11 mouse cellular contexts compared by ENCODE assay signal in genomic region chr4:133050837-133051549, GRCm38 (mm10). TPM values are rescaled to one million over a fixed set of nuclear protein-coding genes. Genes with fewer than 3 reads are reported as not detected.
DNase-seq lines count a peak whose midpoint lies in the region; ATAC-seq and TF ChIP-seq lines count a peak whose summit lies in the region.
"Had no signal": no experiment of that assay in that cellular context is flagged by ENCODE, and none has a peak within 500 bp of the region (broad histone marks: within the 10 kb centered on the region; RNA-seq: fewer than 3 reads in every experiment).

No protein-coding gene starts in this region.

- no peak for DNase-seq in kidney, adult 11 months
- no peak for DNase-seq in gastrocnemius, postnatal 10 days
- no peak for DNase-seq in cerebellum, postnatal 10 days
- DNase-seq in left cerebral cortex, adult 18-20 months (ENCODE audit: low spot score in 2 of 2) = no peak
- DNase-seq: cerebellum, adult 9-10 months; gastrocnemius, postnatal 25 days had no signal

- H3K4me2 ChIP-seq in kidney, embryonic 16.5 days (replicated peaks; ENCODE audit: low read depth, low read length) = no peak overlapping the region
- no peak overlapping the region for H3K4me2 ChIP-seq in hindbrain, embryonic 15.5 days
- H3K4me2 ChIP-seq in myocyte (ENCODE audit: low read depth) = no peak overlapping the region

- TF ChIP-seq POLR2A in myocyte (IDR thresholded peaks at IDR 0.05; ENCODE audit: insufficient read length, low read depth) = no peak

- peaks cover 81% of the 10 kb centered on the region for H3K4me1 ChIP-seq in kidney, embryonic 16.5 days (ENCODE audit: insufficient read depth, low read length)
- peaks cover 31% of the 10 kb centered on the region for H3K4me1 ChIP-seq in brown adipose tissue, adult 24 weeks (ENCODE audit: control insufficient read depth, insufficient read depth, insufficient read length, low read length)
- peaks cover 88% of the 10 kb centered on the region for H3K4me1 ChIP-seq in hindbrain, embryonic 15.5 days (replicated peaks)

- peak overlapping the region; percentile 13; the same call in 1 of the 2 replicates for H3K9ac ChIP-seq in kidney, embryonic 16.5 days (replicated peaks; ENCODE audit: low read length)
- H3K9ac ChIP-seq in hindbrain, embryonic 15.5 days = 0 out of 2 replicates have a peak overlapping the region, but pooled peaks have one; percentile 15
- H3K9ac ChIP-seq: liver, embryonic 14.5 days had no signal

- no peaks in the 10 kb centered on the region for H3K27me3 ChIP-seq in kidney, embryonic 16.5 days (ENCODE audit: insufficient read depth, low read length)
- H3K27me3 ChIP-seq in hindbrain, embryonic 15.5 days = no peaks in the 10 kb centered on the region
- no peaks in the 10 kb centered on the region for H3K27me3 ChIP-seq in myocyte (ENCODE audit: control insufficient read depth, insufficient read depth, insufficient read length)

- H3K27ac ChIP-seq in kidney, embryonic 16.5 days (ENCODE audit: low read length) = peak overlapping the region; percentile 32; the same call in 1 of the 2 replicates
- H3K27ac ChIP-seq in brown adipose tissue, adult 24 weeks (replicated peaks; ENCODE audit: low read depth, low read length) = peak overlapping the region; percentile 86
- H3K27ac ChIP-seq in hindbrain, embryonic 15.5 days (replicated peaks) = peak overlapping the region; percentile 87
- H3K27ac ChIP-seq: liver, embryonic 14.5 days had no signal

- peaks cover 4% of the 10 kb centered on the region; the same call in 1 of the 2 replicates for H3K36me3 ChIP-seq in kidney, embryonic 16.5 days (ENCODE audit: insufficient read depth, low read length)
- H3K36me3 ChIP-seq in hindbrain, embryonic 15.5 days = no peaks in the 10 kb centered on the region
- no peaks in the 10 kb centered on the region for H3K36me3 ChIP-seq in myocyte (ENCODE audit: control insufficient read depth, insufficient read depth)

- ATAC-seq in kidney, embryonic 16.5 days (ENCODE audit: low FRiP score, low TSS enrichment) = no peak
- no peak for ATAC-seq in hindbrain, embryonic 15.5 days (ENCODE audit: low FRiP score, low read depth)

- WGBS in kidney, embryonic 16.5 days = 87% methylated on average over 6 of the region's 6 CpGs
- WGBS in hindbrain, embryonic 15.5 days = 88% methylated on average over 6 of the region's 6 CpGs

- no peak overlapping the region for H3K4me3 ChIP-seq in kidney, embryonic 16.5 days (ENCODE audit: low read length)
- H3K4me3 ChIP-seq in brown adipose tissue, adult 24 weeks (ENCODE audit: insufficient read depth, low read depth, low read length) = no peak overlapping the region
- no peak overlapping the region for H3K4me3 ChIP-seq in hindbrain, embryonic 15.5 days
- H3K4me3 ChIP-seq in myocyte = no peak overlapping the region

- H3K79me2 ChIP-seq in myocyte (ENCODE audit: control insufficient read depth, insufficient read depth) = peaks cover 76% of the 10 kb centered on the region

- H3ac ChIP-seq in myocyte (ENCODE audit: control insufficient read depth, insufficient read length) = no peak overlapping the region

- no peaks in the 10 kb centered on the region for H3K9me3 ChIP-seq in kidney, embryonic 16.5 days (ENCODE audit: low read length)
- no peaks in the 10 kb centered on the region for H3K9me3 ChIP-seq in hindbrain, embryonic 15.5 days

TF ChIP-seq in myocyte, 11 proteins besides CTCF, POLR2A, EP300 and RAD21:
- TF ChIP-seq MYOD1 (IDR thresholded peaks at IDR 0.05; ENCODE audit: control insufficient read depth in 1 of 3, insufficient read length in 2 of 3, low read depth in 2 of 3) (no peak), MYOG (IDR thresholded peaks at IDR 0.05; ENCODE audit: control insufficient read depth in 1 of 3, insufficient read depth in 1 of 3, insufficient read length in 2 of 3, low read depth in 2 of 3) (no peak), POLR2AphosphoS2 (IDR thresholded peaks at IDR 0.05; ENCODE audit: insufficient read length, low read depth) (peak; percentile 7)

RNA-seq across cellular contexts. Expression of gene Ahdc1, which starts 39.9 kb away (rescaled TPM):
- 9.8 and 11.7 TPM in 2 replicates for polyA plus RNA-seq in kidney, embryonic 16.5 days (2015; fragmentation: Nextera tagmentation; extraction: Ambion mirVana)
- 16.4 and 26.1 TPM in 2 replicates for polyA plus RNA-seq in brown adipose tissue, adult 24 weeks (2012; ENCODE audit: insufficient read depth, insufficient read length, missing spikeins)
- polyA plus RNA-seq in hindbrain, embryonic 15.5 days (2015; fragmentation: Nextera tagmentation; extraction: Ambion mirVana) = 11.8 and 13.9 TPM in 2 replicates
- 58.2 TPM for polyA plus RNA-seq in myocyte (2012; fragmentation: generic; extraction: Trizol)
- total RNA-seq in gastrocnemius, postnatal 10 days (2021) = 10 to 100 TPM; 58.2 to 82.8 TPM
- total RNA-seq in left cerebral cortex, adult 18-20 months (2021) = 100 to 1,000 TPM; 108 to 121 TPM

Comparison
In these comparisons a context has a peak if more than half of its experiments do, and no peak if none do; other contexts are left out.
1. H3K27ac ChIP-seq: peak in every context shown above with its lines; median percentile 87 in hindbrain, embryonic 15.5 days; 86 in brown adipose tissue, adult 24 weeks; 32 in kidney, embryonic 16.5 days.